Mouse (Mus musculus) neural tube, embryonic 12.5 days (tissue): Measurements from ENCODE around the gene Rps6ka5. TPM values are rescaled to one million over a fixed set of nuclear protein-coding genes. Genes with fewer than 3 reads are reported as not detected.
A peak's percentile ranks its signal among the peaks of the same experiment; 100 is the strongest.

Source experiments
- ATAC-seq: fragments of 200-750 bp; cut with Nextera tagmentation; 2 replicates; pipeline ENCODE4 v1.8.0; 2017; ENCODE audit warnings: low read depth, mild to moderate bottlenecking, moderate TSS enrichment, moderate library complexity; ENCODE audit not compliant: low FRiP score
- H3K27ac ChIP-seq: fragments of 300-500 bp; sonication (generic); 2 replicates; pipeline ENCODE4 v1.5.1; 2016
- H3K27me3 ChIP-seq: fragments of 300-500 bp; sonication (generic); replicated peaks from 2 replicates; pipeline ENCODE4 v1.6.1; 2016; ENCODE audit warnings: mild to moderate bottlenecking
- H3K36me3 ChIP-seq: fragments of 300-500 bp; sonication (generic); 2 replicates; pipeline ENCODE4 v1.6.1; 2016; ENCODE audit warnings: mild to moderate bottlenecking
- H3K4me1 ChIP-seq: fragments of 300-500 bp; sonication (generic); 2 replicates; pipeline ENCODE4 v1.6.1; 2016
- H3K4me2 ChIP-seq: fragments of 300-500 bp; sonication (generic); replicated peaks from 2 replicates; pipeline ENCODE4 v1.6.1; 2016; ENCODE audit warnings: mild to moderate bottlenecking
- H3K4me3 ChIP-seq: fragments of 300-500 bp; sonication (generic); 2 replicates; pipeline ENCODE4 v1.5.1; 2016
- H3K9ac ChIP-seq: fragments of 300-500 bp; sonication (generic); 2 replicates; pipeline ENCODE4 v1.6.1; 2016; ENCODE audit warnings: mild to moderate bottlenecking
- H3K9me3 ChIP-seq: fragments of 300-500 bp; sonication (generic); 2 replicates; pipeline ENCODE4 v1.6.1; 2016; ENCODE audit warnings: mild to moderate bottlenecking
- WGBS: fragments of 180-500 bp; shearing (Covaris S2); methylation state at CpG from one replicate; pipeline ENCODE4 v1.1.7; 2016; 5-methylcytosine and 5-hydroxymethylcytosine counted together
- polyA plus RNA-seq: library from polyadenylated mRNA; unstranded; fragments of >200 nt; fragmentation: Nextera tagmentation; extraction: Ambion mirVana; gene quantifications from 2 replicates; pipeline ENCODE4 v1.2.1, GENCODE M21; 2016

The Rps6ka5 gene
- polyA plus RNA-seq, 1 experiment from 2014 or later = 5.4 TPM

DNA sequence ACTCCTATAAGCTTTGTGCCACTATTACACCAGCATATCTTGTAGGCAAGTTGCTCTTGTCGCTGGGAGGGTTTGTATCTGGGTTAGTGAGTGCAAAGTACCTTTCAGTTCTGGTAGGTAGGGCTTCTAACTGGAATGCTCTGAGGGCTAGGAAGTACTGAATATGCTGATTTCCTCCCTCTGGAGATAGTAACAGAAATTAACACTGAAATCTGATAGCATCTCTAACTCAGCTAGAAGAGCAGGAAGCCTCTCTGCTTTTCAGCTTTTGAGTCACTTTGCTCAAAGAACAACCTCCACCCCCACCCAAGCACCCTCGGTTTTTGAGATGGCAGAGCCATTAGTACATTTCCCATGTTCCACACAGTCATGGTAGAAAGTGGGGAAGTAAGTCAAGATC lies 15.7 kb upstream of the Rps6ka5 start:
- no peak for ATAC-seq
- Histone ChIP-seq H3K27me3 (no peaks in the 10 kb centered on the region), H3K27ac (no peak overlapping the region), H3K9me3 (no peaks in the 10 kb centered on the region), H3K4me2 (no peak overlapping the region), H3K9ac (no peak overlapping the region), H3K4me1 (no peaks in the 10 kb centered on the region), H3K4me3 (no peak overlapping the region), H3K36me3 (no peaks in the 10 kb centered on the region)
- 81% methylated on average over 2 of the region's 2 CpGs for WGBS

DNA sequence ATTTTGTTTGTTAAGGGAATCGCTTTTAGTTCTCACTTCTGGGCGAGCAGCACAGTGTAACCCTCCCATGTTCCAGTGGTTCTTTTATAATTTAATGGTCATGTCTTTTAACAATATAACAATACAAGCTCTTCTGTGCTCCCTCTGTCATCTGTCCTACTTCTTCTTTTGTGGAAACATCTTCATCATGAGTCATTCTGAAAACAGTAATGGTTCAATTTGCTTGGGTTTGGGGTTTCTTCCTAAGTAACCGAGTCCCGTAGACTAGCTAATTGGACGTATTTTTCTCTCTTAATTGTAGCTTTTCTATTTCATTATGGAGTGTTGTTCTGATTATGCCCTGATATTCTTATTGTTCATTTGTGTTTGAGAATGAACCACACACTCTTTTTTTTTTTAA lies 13.5 kb upstream of the Rps6ka5 start:
- ATAC-seq = no peak
- no peaks in the 10 kb centered on the region for H3K36me3 ChIP-seq
- H3K4me3 ChIP-seq = no peak overlapping the region
- no peaks in the 10 kb centered on the region for H3K9me3 ChIP-seq
- WGBS = 91% methylated on average over 5 of the region's 5 CpGs
- H3K9ac ChIP-seq = no peak overlapping the region
- H3K4me1 ChIP-seq = no peaks in the 10 kb centered on the region
- H3K27me3 ChIP-seq = no peaks in the 10 kb centered on the region
- H3K4me2 ChIP-seq = no peak overlapping the region
- no peak overlapping the region for H3K27ac ChIP-seq

DNA sequence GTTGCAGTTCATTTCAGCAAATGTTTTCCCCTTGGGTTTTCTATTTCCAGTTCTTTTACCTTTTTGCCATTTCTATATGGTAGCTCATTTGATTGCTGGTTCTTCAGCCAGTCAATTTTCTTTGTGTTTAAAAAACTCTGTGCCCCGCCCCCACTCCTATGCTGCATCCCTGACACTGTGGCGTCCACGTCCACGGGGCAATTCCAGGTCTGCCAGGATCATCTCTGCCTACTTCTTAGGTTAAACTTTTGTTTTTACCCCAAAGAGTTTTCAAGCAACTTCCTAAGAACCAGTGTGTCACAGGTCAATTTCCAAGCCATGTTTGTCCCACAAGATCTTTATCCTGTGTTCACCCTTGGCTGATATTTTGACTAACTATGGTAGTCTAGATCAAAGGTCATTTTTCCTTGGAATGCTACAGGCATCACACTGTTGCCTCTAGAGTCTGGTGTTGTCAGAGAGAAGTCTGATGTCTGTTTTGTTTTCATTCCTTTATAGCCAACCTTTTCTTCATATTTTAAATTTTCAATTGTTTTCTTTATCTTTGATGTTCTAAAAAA lies 12.3 kb upstream of the Rps6ka5 start:
- no peaks in the 10 kb centered on the region for H3K9me3 ChIP-seq
- no peak overlapping the region for H3K4me3 ChIP-seq
- H3K4me1 ChIP-seq = no peaks in the 10 kb centered on the region
- no peak overlapping the region for H3K27ac ChIP-seq
- no peaks in the 10 kb centered on the region for H3K36me3 ChIP-seq
- no peak overlapping the region for H3K9ac ChIP-seq
- no peak overlapping the region for H3K4me2 ChIP-seq
- WGBS = 77% methylated on average over 4 of the region's 4 CpGs
- H3K27me3 ChIP-seq = no peaks in the 10 kb centered on the region
- no peak for ATAC-seq

DNA sequence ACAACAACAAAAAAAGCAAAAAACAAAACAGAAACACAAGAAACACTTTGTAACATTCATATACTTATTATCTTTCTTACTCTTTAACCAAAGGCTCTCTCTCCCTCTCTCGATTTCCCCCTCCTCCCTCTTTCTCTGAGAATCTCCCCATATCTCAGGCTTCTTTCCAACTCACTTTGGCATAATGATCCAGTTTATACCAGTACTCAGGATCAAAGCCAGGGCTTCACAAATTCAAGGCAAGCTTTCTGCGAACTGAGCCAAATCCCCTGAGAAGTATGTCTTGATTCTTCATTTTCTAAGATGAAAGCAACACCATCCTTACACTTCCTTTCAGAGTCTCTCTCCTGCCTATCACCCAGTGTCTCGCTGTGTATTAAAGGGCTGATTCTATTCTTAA lies 11.7 kb upstream of the Rps6ka5 start:
- no peaks in the 10 kb centered on the region for H3K4me1 ChIP-seq
- H3K4me3 ChIP-seq = no peak overlapping the region
- no peaks in the 10 kb centered on the region for H3K36me3 ChIP-seq
- no peak overlapping the region for H3K9ac ChIP-seq
- WGBS = 74% methylated on average over 3 of the region's 3 CpGs
- ATAC-seq = no peak
- H3K27me3 ChIP-seq = no peaks in the 10 kb centered on the region
- H3K9me3 ChIP-seq = no peaks in the 10 kb centered on the region
- no peak overlapping the region for H3K4me2 ChIP-seq
- no peak overlapping the region for H3K27ac ChIP-seq

DNA sequence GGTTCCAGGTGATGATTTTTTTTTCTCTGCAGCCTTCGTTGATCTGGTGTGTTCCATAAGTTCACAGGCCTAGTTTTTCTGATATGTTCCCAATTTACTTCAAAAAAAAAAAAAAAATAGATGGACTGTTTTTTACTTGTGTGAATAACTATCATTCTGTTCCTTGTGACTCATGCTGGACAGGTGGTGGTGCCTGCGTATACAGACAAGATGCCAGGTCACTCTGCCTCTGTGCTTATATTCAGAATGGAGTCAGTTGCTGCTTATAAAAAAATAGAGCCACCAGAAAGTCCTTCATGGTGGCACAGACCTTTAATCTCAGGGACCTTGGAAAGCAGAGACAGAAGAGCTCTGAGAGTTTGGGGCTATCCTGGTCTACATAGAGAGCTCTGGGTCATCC lies 8.8 kb upstream of the Rps6ka5 start:
- Histone ChIP-seq H3K27ac (no peak overlapping the region), H3K9me3 (no peaks in the 10 kb centered on the region), H3K9ac (no peak overlapping the region), H3K36me3 (no peaks in the 10 kb centered on the region), H3K4me1 (no peaks in the 10 kb centered on the region), H3K27me3 (no peaks in the 10 kb centered on the region; the same call in 1 of the 2 replicates), H3K4me3 (no peak overlapping the region), H3K4me2 (no peak overlapping the region)
- ATAC-seq = no peak
- WGBS = 83% methylated on average over 2 of the region's 2 CpGs

DNA sequence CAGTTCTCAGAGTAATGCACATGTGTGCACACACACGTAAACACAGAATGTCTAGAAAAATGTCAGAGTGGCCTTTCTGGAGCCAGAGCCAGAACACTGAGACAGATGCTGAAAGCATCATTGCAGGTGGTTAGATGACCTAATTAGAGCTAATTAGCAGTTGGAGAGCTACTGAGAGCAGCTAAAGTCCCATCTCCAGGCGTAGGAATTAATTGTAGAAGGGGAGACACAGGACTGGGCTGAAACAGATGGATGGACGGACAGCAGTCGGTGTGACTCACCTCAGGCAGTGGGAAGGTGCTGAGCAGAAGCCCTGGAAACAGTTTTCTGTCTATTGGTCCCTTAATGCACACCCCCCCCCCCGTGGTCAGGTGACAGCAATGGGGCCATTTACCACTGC lies 8.4 kb upstream of the Rps6ka5 start:
- no peak for ATAC-seq
- Histone ChIP-seq H3K27me3 (no peaks in the 10 kb centered on the region; the same call in 1 of the 2 replicates), H3K9me3 (no peaks in the 10 kb centered on the region), H3K4me2 (no peak overlapping the region), H3K36me3 (no peaks in the 10 kb centered on the region), H3K4me1 (no peaks in the 10 kb centered on the region), H3K4me3 (no peak overlapping the region), H3K9ac (no peak overlapping the region), H3K27ac (no peak overlapping the region)
- 67% methylated on average over 5 of the region's 5 CpGs for WGBS

DNA sequence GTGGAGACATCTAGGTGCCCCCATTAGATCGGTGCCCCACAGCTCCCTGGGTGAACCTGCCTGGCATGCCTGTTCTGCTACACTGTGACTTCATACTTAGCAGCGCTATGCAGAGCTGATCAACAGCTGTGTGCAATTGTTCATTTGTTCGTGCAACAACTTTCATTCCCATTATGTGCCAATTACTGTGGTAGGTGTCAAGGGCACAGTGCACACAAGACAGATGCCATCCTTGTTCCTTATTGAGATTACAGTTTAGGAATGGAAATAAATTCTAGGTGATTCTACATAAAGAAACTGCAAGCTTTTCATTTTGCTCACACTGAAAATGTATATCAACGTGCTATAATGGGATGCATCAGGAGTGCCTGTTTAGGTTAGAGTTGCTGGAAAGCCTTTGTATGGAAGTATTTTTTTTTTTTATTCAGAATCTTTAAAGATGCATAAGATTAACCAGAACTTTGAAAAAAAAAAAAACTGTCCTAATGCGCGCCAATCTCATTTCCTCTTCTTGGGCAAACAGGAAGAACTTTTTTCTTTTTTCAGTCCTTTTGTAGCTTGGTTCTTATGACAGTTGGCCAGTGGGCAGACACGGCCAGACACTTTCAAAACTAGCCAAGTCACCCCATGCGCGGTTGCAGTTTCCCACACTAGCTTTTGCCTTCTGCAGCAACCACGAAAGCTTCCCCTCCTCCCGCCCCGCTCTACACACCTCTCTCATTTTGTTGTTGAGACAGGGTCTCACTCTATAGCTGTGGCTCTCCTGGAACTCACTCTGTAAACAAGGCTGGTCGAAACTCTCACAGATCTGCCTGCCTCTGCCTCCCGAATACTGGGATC lies 2.1 kb upstream of the Rps6ka5 start:
- H3K27ac ChIP-seq = no peak overlapping the region
- H3K4me2 ChIP-seq = no peak overlapping the region
- no peak overlapping the region for H3K4me3 ChIP-seq
- WGBS = 79% methylated on average over 14 of the region's 14 CpGs
- H3K9ac ChIP-seq = no peak overlapping the region
- H3K9me3 ChIP-seq = no peaks in the 10 kb centered on the region
- H3K27me3 ChIP-seq = no peaks in the 10 kb centered on the region; the same call in 1 of the 2 replicates
- H3K36me3 ChIP-seq = no peaks in the 10 kb centered on the region
- peaks cover 5% of the 10 kb centered on the region for H3K4me1 ChIP-seq
- no peak for ATAC-seq

DNA sequence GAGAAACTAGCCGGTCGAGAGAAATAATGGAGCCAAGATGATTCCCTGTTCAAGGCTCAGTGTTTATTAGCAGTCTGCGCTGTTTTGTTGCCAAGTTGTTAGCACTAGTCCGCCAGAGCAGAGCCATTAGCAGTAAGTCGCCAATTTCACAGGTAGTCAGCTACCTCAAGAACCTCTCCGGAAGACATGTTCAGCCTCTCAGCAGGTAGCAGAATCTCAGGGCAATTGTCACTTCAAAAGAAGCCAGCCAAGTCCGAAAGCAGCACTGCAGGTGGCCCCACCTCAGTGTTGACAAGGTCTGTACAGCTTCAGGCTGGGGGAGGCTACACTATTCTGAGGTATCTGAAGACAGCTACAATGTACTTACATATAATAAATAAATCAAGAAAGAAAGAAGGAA lies 1.1 kb upstream of the Rps6ka5 start:
- no peak overlapping the region for H3K4me3 ChIP-seq
- no peak overlapping the region for H3K4me2 ChIP-seq
- 29% methylated on average over 7 of the region's 7 CpGs for WGBS
- no peak overlapping the region for H3K9ac ChIP-seq
- no peaks in the 10 kb centered on the region for H3K36me3 ChIP-seq
- peaks cover 8% of the 10 kb centered on the region for H3K4me1 ChIP-seq
- no peaks in the 10 kb centered on the region for H3K9me3 ChIP-seq
- no peaks in the 10 kb centered on the region; the same call in 1 of the 2 replicates for H3K27me3 ChIP-seq
- no peak for ATAC-seq
- H3K27ac ChIP-seq = no peak overlapping the region

DNA sequence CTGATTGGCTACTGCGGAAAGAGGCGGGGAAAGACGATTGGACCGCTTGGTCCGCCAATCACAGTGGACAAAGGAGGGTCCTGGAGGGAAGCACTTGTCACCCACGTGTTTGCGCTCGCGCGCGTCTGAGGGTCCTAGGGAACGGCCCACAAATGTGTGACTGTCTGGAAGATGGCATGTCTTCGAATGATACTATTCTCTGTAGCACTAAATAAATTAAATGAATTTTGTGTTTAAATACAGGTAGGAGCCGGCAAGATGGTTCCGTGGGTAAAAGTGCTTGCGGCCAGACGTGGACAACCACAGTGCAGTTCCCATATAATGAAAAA lies 1.4 kb downstream of the Rps6ka5 start:
- H3K27ac ChIP-seq = no peak overlapping the region
- ATAC-seq = no peak
- H3K27me3 ChIP-seq = no peaks in the 10 kb centered on the region
- H3K9ac ChIP-seq = no peak overlapping the region
- WGBS = 6% methylated on average over 17 of the region's 17 CpGs
- peak overlapping the region; percentile 22; the same call in 1 of the 2 replicates for H3K4me3 ChIP-seq
- H3K36me3 ChIP-seq = no peaks in the 10 kb centered on the region
- H3K4me2 ChIP-seq = peak overlapping the region; percentile 54
- H3K9me3 ChIP-seq = no peaks in the 10 kb centered on the region
- H3K4me1 ChIP-seq = peaks cover 8% of the 10 kb centered on the region

DNA sequence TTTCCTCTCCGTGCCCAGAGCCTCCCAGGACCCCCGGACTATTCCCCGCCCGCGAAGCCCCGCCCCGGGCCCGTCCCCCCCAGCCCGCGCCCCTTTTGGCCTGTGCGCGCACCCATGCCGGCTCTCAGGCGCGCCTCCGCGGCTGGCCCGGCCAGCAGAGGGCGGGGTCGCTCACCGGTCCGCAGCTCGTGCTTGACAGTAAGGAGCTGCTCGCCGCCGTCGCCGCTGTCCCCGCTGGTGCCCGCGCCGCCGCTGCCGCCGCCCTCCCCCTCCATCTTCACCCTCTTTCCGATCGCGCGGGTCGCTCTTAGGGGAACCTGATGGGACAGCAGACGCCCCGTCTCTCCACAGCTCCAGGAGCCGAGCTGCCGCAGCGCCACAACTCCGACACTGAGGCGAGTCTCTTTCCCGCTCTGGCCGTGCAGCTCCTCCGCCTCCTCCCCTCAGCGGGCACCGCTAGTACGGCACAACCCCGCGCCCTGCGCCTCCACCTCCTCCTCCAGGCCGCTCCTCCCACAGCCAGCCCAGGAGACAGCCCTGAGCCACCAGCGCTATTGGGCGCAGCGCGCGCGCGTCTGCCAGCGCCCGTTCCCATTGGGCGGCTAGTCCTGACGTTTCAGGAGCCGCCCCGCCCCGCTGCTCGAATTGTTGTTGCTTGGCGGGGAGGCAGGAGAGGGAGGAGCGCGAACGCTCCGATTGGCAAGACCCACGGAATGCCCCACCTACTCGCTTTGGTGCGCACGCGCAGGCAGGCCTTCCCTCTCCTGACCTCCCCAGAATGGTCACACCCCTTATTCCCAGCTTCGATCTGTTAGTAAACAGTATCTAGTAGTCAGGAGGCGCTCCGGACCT lies 2.0 kb downstream of the Rps6ka5 start:
- peak overlapping the region; percentile 69 for H3K4me3 ChIP-seq
- H3K27ac ChIP-seq = peak overlapping the region; percentile 83
- H3K27me3 ChIP-seq = no peaks in the 10 kb centered on the region
- H3K9me3 ChIP-seq = no peaks in the 10 kb centered on the region
- peak overlapping the region; percentile 71 for H3K9ac ChIP-seq
- no peaks in the 10 kb centered on the region for H3K36me3 ChIP-seq
- H3K4me1 ChIP-seq = peaks cover 8% of the 10 kb centered on the region
- peak overlapping the region; percentile 86 for H3K4me2 ChIP-seq
- peak; percentile 100 for ATAC-seq
- WGBS = under 1% methylated on average over 85 of the region's 85 CpGs

DNA sequence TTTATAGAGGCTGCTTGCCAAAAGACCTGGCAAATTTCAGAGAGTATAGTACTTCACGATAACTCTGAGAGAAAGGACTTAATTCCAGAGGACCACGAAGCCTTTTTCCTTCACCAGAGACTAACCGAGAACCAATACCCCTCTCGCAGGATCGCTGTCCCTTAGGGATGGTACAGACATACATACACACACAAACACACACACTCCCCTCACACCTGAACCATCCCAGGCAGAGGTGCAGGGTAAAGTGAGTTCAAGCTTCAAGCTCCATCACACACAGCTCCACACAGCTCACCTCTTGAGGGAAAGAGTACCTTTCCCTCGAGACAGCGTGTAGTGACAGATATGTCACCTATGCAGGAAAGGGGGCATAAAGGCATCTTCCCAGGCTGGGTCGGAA lies 2.6 kb downstream of the Rps6ka5 start:
- no peaks in the 10 kb centered on the region for H3K27me3 ChIP-seq
- peak overlapping the region; percentile 69 for H3K4me3 ChIP-seq
- WGBS = 1% methylated on average over 8 of the region's 8 CpGs
- H3K9me3 ChIP-seq = no peaks in the 10 kb centered on the region
- peaks cover 8% of the 10 kb centered on the region for H3K4me1 ChIP-seq
- H3K27ac ChIP-seq = peak overlapping the region; percentile 83
- H3K9ac ChIP-seq = peak overlapping the region; percentile 71
- peak; percentile 1; the same call in 1 of the 2 replicates for ATAC-seq
- H3K4me2 ChIP-seq = peak overlapping the region; percentile 86
- no peaks in the 10 kb centered on the region for H3K36me3 ChIP-seq

DNA sequence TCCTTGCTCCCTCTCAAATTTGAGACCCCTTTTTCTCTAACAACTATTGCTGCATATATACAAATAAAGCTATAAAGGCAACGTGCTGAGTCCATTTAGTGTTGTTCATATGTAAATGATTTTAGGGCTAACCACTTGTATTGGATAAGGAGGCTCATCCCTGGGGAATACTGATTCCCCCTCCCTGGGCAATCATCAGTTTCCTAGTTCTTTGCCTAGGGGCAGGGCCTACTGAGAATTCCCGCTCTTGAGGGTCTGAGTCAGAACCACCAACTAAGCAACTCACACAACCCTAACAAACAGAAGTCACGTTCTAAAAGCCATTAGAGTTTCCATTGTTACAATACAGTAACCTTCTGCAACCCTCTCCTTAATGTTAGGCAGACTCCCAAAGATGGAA lies 6.0 kb downstream of the Rps6ka5 start:
- no peak overlapping the region for H3K27ac ChIP-seq
- ATAC-seq = no peak
- peaks cover 8% of the 10 kb centered on the region for H3K4me1 ChIP-seq
- H3K36me3 ChIP-seq = no peaks in the 10 kb centered on the region
- no peaks in the 10 kb centered on the region for H3K9me3 ChIP-seq
- H3K4me3 ChIP-seq = no peak overlapping the region
- no peak overlapping the region for H3K9ac ChIP-seq
- H3K27me3 ChIP-seq = no peaks in the 10 kb centered on the region
- H3K4me2 ChIP-seq = no peak overlapping the region
- WGBS = 28% methylated on average over 3 of the region's 3 CpGs
